In genomic region chr2:13271165-13271957, GRCm38 (mm10) we compare ENCODE assay signal across 7 mouse cellular contexts. TPM values are rescaled to one million over a fixed set of nuclear protein-coding genes. Genes with fewer than 3 reads are reported as not detected.
DNase-seq lines count a peak whose midpoint lies in the region; ATAC-seq lines count a peak whose summit lies in the region.

Rsu1 (minus strand) TSS chr2:13271415.

- peak within 1 kb of the TSS; percentile 85 for H3K4me2 ChIP-seq in intestine, embryonic 15.5 days (replicated peaks)

- ATAC-seq in intestine, embryonic 15.5 days: peak; percentile 99

- DNase-seq in adrenal gland, adult 2 months: peak; percentile 98
- peak; percentile 98 for DNase-seq in embryo, embryonic 11.5 days (ENCODE audit: low read depth, low spot score)
- peak; percentile 89 to 96 for DNase-seq in gastrocnemius, postnatal 36 days
- DNase-seq in left cerebral cortex, postnatal 25 days (ENCODE audit: low spot score in 2 of 2): peak; percentile 94 to 99
- DNase-seq in midbrain, embryonic 10.5 days (ENCODE audit: low spot score): peak; percentile 95
- peak; percentile 79 for DNase-seq in right cerebral cortex, postnatal 4 days

- H3K27me3 ChIP-seq in intestine, embryonic 15.5 days (replicated peaks): no peaks in the 10 kb centered on the region
- H3K27me3 ChIP-seq in midbrain, embryonic 10.5 days (ENCODE audit: low read depth, poor library complexity, severe bottlenecking): no peaks in the 10 kb centered on the region

- 0 out of 2 replicates have a peak, but pooled peaks cover 2% of the 10 kb centered on the region for H3K36me3 ChIP-seq in intestine, embryonic 15.5 days
- no peaks in the 10 kb centered on the region for H3K36me3 ChIP-seq in midbrain, embryonic 10.5 days

- under 1% methylated on average over 37 of the region's 37 CpGs for WGBS in intestine, embryonic 15.5 days
- WGBS in midbrain, embryonic 10.5 days: 1% methylated on average over 37 of the region's 37 CpGs

- H3K9ac ChIP-seq in intestine, embryonic 15.5 days: peak within 1 kb of the TSS; percentile 60

- 0 out of 2 replicates have a peak, but pooled peaks cover 2% of the 10 kb centered on the region for H3K4me1 ChIP-seq in intestine, embryonic 15.5 days (replicated peaks)
- peaks cover 13% of the 10 kb centered on the region for H3K4me1 ChIP-seq in midbrain, embryonic 10.5 days

- no peaks in the 10 kb centered on the region for H3K9me3 ChIP-seq in intestine, embryonic 15.5 days
- no peaks in the 10 kb centered on the region for H3K9me3 ChIP-seq in midbrain, embryonic 10.5 days (replicated peaks)

- intact Hi-C loops in gastrocnemius, postnatal 36 days (cut with DNase I): no loop called here
- intact Hi-C loops in left cerebral cortex, postnatal 25 days (cut with DNase I): loop anchor here (10.0 kb wide), 2 partner anchors 783 to 1023 kb away; partner anchors contain the start of gene Hacd1

- peak within 1 kb of the TSS; percentile 58 for H3K4me3 ChIP-seq in intestine, embryonic 15.5 days (replicated peaks)
- peak within 1 kb of the TSS; percentile 69 for H3K4me3 ChIP-seq in midbrain, embryonic 10.5 days

- peak within 1 kb of the TSS; percentile 23; the same call in 1 of the 2 replicates for H3K27ac ChIP-seq in intestine, embryonic 15.5 days
- H3K27ac ChIP-seq in midbrain, embryonic 10.5 days (replicated peaks): peak within 1 kb of the TSS; percentile 81

RNA-seq across cellular contexts. Expression of gene Rsu1, which starts in this region (rescaled TPM):
- total RNA-seq in adrenal gland, adult 2 months (2021): 10 to 100 TPM; 73.5 to 86.1 TPM
- polyA plus RNA-seq in adrenal gland, adult 2 months (2012; rRNA removed): 32.7 and 39.1 TPM in 2 replicates
- 10 to 100 TPM; 30.7 to 36.3 TPM for total RNA-seq in gastrocnemius, postnatal 36 days (2021)
- polyA plus RNA-seq in intestine, embryonic 15.5 days (2015; fragmentation: Nextera tagmentation; extraction: Ambion mirVana): 102 and 125 TPM in 2 replicates
- 10 to 100 TPM; 31.8 to 42.1 TPM for total RNA-seq in left cerebral cortex, postnatal 25 days (2021)
- 70.0 and 72.1 TPM in 2 replicates for polyA plus RNA-seq in midbrain, embryonic 10.5 days (2016; fragmentation: Nextera tagmentation; extraction: Ambion mirVana)

Comparison
In these comparisons a context has a peak if more than half of its experiments do, and no peak if none do; other contexts are left out.
1. Peak in every context shown above with its lines: DNase-seq, ATAC-seq, H3K4me3 ChIP-seq and H3K27ac ChIP-seq.